8 mouse cellular contexts compared by ENCODE assay signal in the genomic region with DNA sequence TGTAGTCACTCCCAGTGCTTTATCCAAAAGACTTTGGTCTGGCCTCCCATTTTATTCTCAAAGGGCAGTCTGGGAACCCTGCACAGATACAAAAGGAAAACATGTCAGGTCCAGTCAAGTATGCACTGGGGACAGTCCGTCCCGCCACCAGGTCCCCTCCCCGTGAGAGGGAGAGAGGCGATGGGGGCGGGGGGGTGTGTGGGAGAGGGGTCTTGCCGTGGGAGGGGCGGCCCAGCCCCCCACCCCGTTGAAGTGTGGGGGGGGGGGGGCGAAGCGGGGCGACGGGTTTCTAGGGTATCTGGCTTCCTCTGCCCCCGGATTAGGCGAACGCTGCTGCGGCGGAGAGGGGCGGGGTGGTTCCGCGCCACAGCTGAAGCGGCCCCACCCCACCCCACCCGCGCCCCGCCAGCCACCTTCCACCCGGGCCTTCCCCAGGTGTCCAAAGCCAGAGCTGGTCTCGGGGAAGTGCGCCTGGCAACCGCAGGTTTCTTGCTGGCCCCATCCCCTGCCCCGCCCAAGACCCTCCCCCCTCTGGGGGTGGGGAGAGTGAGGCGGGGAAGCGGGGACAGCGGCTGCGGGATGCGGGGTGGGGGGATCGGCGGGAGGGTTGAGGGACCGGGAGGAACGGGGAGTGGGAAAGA. TPM values are rescaled to one million over a fixed set of nuclear protein-coding genes. Genes with fewer than 3 reads are reported as not detected.
DNase-seq lines count a peak whose midpoint lies in the region; ATAC-seq and TF ChIP-seq lines count a peak whose summit lies in the region.

No protein-coding gene starts in this region.

- no peaks in the 10 kb centered on the region for H3K36me3 ChIP-seq in midbrain, postnatal 0 days (ENCODE audit: insufficient read depth, low read length)

- H3K9me3 ChIP-seq in midbrain, postnatal 0 days (ENCODE audit: low read length) = no peaks in the 10 kb centered on the region

- no peaks in the 10 kb centered on the region for H3K27me3 ChIP-seq in midbrain, postnatal 0 days (ENCODE audit: insufficient read depth, low read length)

- no peak overlapping the region for H3K4me2 ChIP-seq in midbrain, postnatal 0 days (ENCODE audit: low read depth, low read length, poor library complexity, severe bottlenecking)

- intact Hi-C loops in heart, postnatal 14 days (cut with DNase I) = no loop called here

- no peak for ATAC-seq in midbrain, postnatal 0 days (ENCODE audit: low FRiP score)
- no peak for ATAC-seq in monocyte, adult 5-6 weeks (replicated peaks; ENCODE audit: insufficient number of reproducible peaks, low FRiP score, low TSS enrichment, poor library complexity, severe bottlenecking)

- peak; percentile 26 for DNase-seq in gastrocnemius, postnatal 10 days
- no peak for DNase-seq in gastrocnemius, adult 18-20 months (ENCODE audit: low spot score)
- peak; percentile 9 for DNase-seq in right cerebral cortex, postnatal 14 days
- DNase-seq in right cerebral cortex, postnatal 36 days (ENCODE audit: low spot score in 2 of 2) = no peak
- peak; percentile 30 to 36 for DNase-seq in heart, postnatal 14 days
- peak; percentile 19 for DNase-seq in midbrain, postnatal 0 days (ENCODE audit: low spot score)
- DNase-seq in layer of hippocampus, adult 18-20 months (ENCODE audit: low spot score in 2 of 2) = no peak

- H3K4me1 ChIP-seq in midbrain, postnatal 0 days (ENCODE audit: insufficient read depth, low read length) = no peaks in the 10 kb centered on the region

- no peak overlapping the region for H3K4me3 ChIP-seq in midbrain, postnatal 0 days (ENCODE audit: low read depth, low read length)

- H3K27ac ChIP-seq in midbrain, postnatal 0 days (ENCODE audit: low read depth, low read length) = no peak overlapping the region

- H3K9ac ChIP-seq in midbrain, postnatal 0 days (replicated peaks; ENCODE audit: low read length, poor library complexity, severe bottlenecking) = no peak overlapping the region

- no peak for TF ChIP-seq CTCF in midbrain, postnatal 0 days (IDR thresholded peaks at IDR 0.05)

- under 1% methylated on average over 21 of the region's 38 CpGs for WGBS in midbrain, postnatal 0 days

RNA-seq across cellular contexts. Expression of a gene that starts 29.7 kb away (rescaled TPM):
- 1 to 10 TPM; 2.6 to 4.0 TPM for total RNA-seq in gastrocnemius, postnatal 10 days (2021)
- 1 to 10 TPM; 1.3 to 2.0 TPM for total RNA-seq in gastrocnemius, adult 18-20 months (2021)
- total RNA-seq in heart, postnatal 14 days (2021) = 1 to 10 TPM; 3.3 to 4.5 TPM
- total RNA-seq in midbrain, postnatal 0 days (2014; rRNA removed) = 1.0 and 1.1 TPM in 2 replicates
- 1.4 and 1.7 TPM in 2 replicates for polyA plus RNA-seq in midbrain, postnatal 0 days (2015; fragmentation: Nextera tagmentation; extraction: Ambion mirVana)
- total RNA-seq in monocyte, adult 5-6 weeks (2017) = 58.1 to 181 TPM (median 70.4 TPM) in 3 replicates
- 1 to 10 TPM; 5.1 to 6.2 TPM for total RNA-seq in layer of hippocampus, adult 18-20 months (2021)

Comparison
In these comparisons a context has a peak if more than half of its experiments do, and no peak if none do; other contexts are left out.
1. DNase-seq: peak in gastrocnemius, postnatal 10 days (single experiment), right cerebral cortex, postnatal 14 days (single experiment), heart, postnatal 14 days (2 of 2) and midbrain, postnatal 0 days (single experiment); none in gastrocnemius, adult 18-20 months (single experiment), right cerebral cortex, postnatal 36 days (0 of 2) and layer of hippocampus, adult 18-20 months (0 of 2).